19 mouse cellular contexts compared by ENCODE assay signal in the genomic region with DNA sequence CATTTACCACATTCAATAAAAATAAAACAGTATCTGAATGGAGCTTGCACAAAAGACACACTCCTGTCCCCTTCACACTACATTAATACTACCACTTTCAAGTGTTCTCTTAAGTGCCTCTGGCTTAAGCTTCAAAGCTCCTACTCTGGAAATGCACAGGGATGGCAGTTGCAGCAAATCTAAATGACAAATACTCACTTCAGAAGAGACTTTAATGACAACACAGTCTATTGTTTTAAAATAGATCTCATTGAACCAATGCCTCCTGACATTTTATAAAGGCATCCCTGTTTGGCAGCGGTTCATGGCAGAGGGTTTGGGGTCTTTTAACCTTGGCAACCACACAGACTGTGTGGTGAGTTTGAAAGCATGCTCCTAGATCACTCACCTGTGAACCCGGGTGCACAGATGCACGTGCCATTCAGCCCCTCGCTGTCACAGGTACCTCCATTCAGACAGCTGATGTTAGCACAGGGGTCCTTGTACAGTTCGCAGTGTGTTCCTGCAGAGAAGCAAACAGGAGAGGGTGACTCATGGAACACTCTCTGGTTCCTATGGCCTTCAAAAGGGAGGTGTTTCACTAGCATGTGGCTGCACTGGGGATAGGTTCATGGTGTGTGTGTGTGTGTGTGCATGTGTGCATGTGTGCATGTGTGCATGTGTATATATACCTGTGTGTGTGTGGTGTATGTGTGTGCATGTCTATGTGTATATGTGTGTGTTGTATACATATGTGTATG. TPM values are rescaled to one million over a fixed set of nuclear protein-coding genes. Genes with fewer than 3 reads are reported as not detected.
DNase-seq lines count a peak whose midpoint lies in the region; ATAC-seq and TF ChIP-seq lines count a peak whose summit lies in the region.
"Had no signal": no experiment of that assay in that cellular context is flagged by ENCODE, and none has a peak within 500 bp of the region (broad histone marks: within the 10 kb centered on the region; RNA-seq: fewer than 3 reads in every experiment).

No protein-coding gene starts in this region.

- no peaks in the 10 kb centered on the region for H3K4me1 ChIP-seq in midbrain, postnatal 0 days (ENCODE audit: insufficient read depth, low read length)
- H3K4me1 ChIP-seq in midbrain, embryonic 14.5 days (ENCODE audit: control insufficient read depth, insufficient read depth, low read length), result peaks cover 2% of the 10 kb centered on the region; the same call in 1 of the 2 replicates
- H3K4me1 ChIP-seq: forebrain, embryonic 13.5 days had no signal

- no peak for TF ChIP-seq CTCF in midbrain, postnatal 0 days (IDR thresholded peaks at IDR 0.05)

- H3K27me3 ChIP-seq in midbrain, postnatal 0 days (ENCODE audit: insufficient read depth, low read length), result no peaks in the 10 kb centered on the region
- no peaks in the 10 kb centered on the region for H3K27me3 ChIP-seq in midbrain, embryonic 14.5 days (ENCODE audit: control insufficient read depth, insufficient read depth, low read length)
- H3K27me3 ChIP-seq: embryonic facial prominence, embryonic 13.5 days; forebrain, embryonic 13.5 days; heart, embryonic 15.5 days; hindbrain, embryonic 13.5 days had no signal

- H3K4me3 ChIP-seq in midbrain, postnatal 0 days (ENCODE audit: low read depth, low read length), result no peak overlapping the region
- no peak overlapping the region for H3K4me3 ChIP-seq in midbrain, embryonic 14.5 days (replicated peaks; ENCODE audit: low read depth, low read length)
- H3K4me3 ChIP-seq: embryonic facial prominence, embryonic 13.5 days; forebrain, embryonic 13.5 days; gastrocnemius, adult 2 months; heart, adult 2 months; heart, embryonic 15.5 days; hindbrain, embryonic 13.5 days had no signal

- H3K9ac ChIP-seq in midbrain, postnatal 0 days (replicated peaks; ENCODE audit: low read length, poor library complexity, severe bottlenecking), result no peak overlapping the region
- no peak overlapping the region for H3K9ac ChIP-seq in midbrain, embryonic 14.5 days (replicated peaks; ENCODE audit: low read length)
- H3K9ac ChIP-seq: embryonic facial prominence, embryonic 13.5 days; forebrain, embryonic 13.5 days; heart, embryonic 15.5 days; hindbrain, embryonic 13.5 days had no signal

- no peaks in the 10 kb centered on the region for H3K9me3 ChIP-seq in midbrain, postnatal 0 days (ENCODE audit: low read length)
- no peaks in the 10 kb centered on the region for H3K9me3 ChIP-seq in midbrain, embryonic 14.5 days (ENCODE audit: control insufficient read depth, low read length)
- H3K9me3 ChIP-seq: embryonic facial prominence, embryonic 13.5 days; forebrain, embryonic 13.5 days; heart, embryonic 15.5 days; hindbrain, embryonic 13.5 days had no signal

- no peak overlapping the region for H3K4me2 ChIP-seq in midbrain, postnatal 0 days (ENCODE audit: low read depth, low read length, poor library complexity, severe bottlenecking)
- H3K4me2 ChIP-seq in midbrain, embryonic 14.5 days (ENCODE audit: low read length), result no peak overlapping the region
- H3K4me2 ChIP-seq: embryonic facial prominence, embryonic 13.5 days; forebrain, embryonic 13.5 days; heart, embryonic 11.5 days; heart, embryonic 15.5 days; hindbrain, embryonic 13.5 days had no signal

- 76% methylated on average over 5 of the region's 5 CpGs for WGBS in midbrain, postnatal 0 days
- WGBS in midbrain, embryonic 14.5 days, result 82% methylated on average over 5 of the region's 5 CpGs

- ATAC-seq in midbrain, postnatal 0 days (ENCODE audit: low FRiP score), result peak; percentile 38; the same call in 1 of the 2 replicates
- no peak for ATAC-seq in midbrain, embryonic 14.5 days (ENCODE audit: low FRiP score, low TSS enrichment)
- ATAC-seq: forebrain, embryonic 13.5 days; hindbrain, postnatal 0 days had no signal

- H3K36me3 ChIP-seq in midbrain, postnatal 0 days (ENCODE audit: insufficient read depth, low read length), result no peaks in the 10 kb centered on the region
- no peaks in the 10 kb centered on the region for H3K36me3 ChIP-seq in midbrain, embryonic 14.5 days (ENCODE audit: control insufficient read depth, insufficient read depth, low read length)
- H3K36me3 ChIP-seq: embryonic facial prominence, embryonic 13.5 days; heart, embryonic 15.5 days had no signal

- no peak overlapping the region for H3K27ac ChIP-seq in midbrain, postnatal 0 days (ENCODE audit: low read depth, low read length)
- H3K27ac ChIP-seq in midbrain, embryonic 14.5 days (replicated peaks; ENCODE audit: low read depth, low read length), result no peak overlapping the region
- H3K27ac ChIP-seq: embryonic facial prominence, embryonic 13.5 days; forebrain, embryonic 13.5 days; heart, adult 2 months; heart, embryonic 15.5 days; hindbrain, embryonic 13.5 days; hindbrain, postnatal 0 days had no signal

- DNase-seq in heart, adult 11 months, result peak; percentile 76
- DNase-seq in heart, adult 18-20 months, result no peak
- no peak for DNase-seq in midbrain, postnatal 0 days (ENCODE audit: low spot score)
- DNase-seq in midbrain, embryonic 14.5 days, result no peak
- DNase-seq in ZHBTc4 (ENCODE audit: low read depth, low spot score), result peak; percentile 76
- DNase-seq in spleen, postnatal 4 days (ENCODE audit: low spot score in 2 of 2), result no peak
- DNase-seq in retina, embryonic 14.5 days (ENCODE audit: low spot score), result no peak
- DNase-seq: adrenal gland, postnatal 10 days; cerebellum, adult 11-12 months; cerebellum, adult 9-10 months had no signal

RNA-seq across cellular contexts. Expression of a gene that starts 41.7 kb away (rescaled TPM):
- total RNA-seq in heart, adult 18-20 months (2021), result 1 to 10 TPM; 7.4 to 8.8 TPM
- 55.0 and 60.2 TPM in 2 replicates for total RNA-seq in midbrain, postnatal 0 days (2014; rRNA removed)
- 63.1 and 64.0 TPM in 2 replicates for polyA plus RNA-seq in midbrain, postnatal 0 days (2015; fragmentation: Nextera tagmentation; extraction: Ambion mirVana)
- 87.3 and 93.9 TPM in 2 replicates for polyA plus RNA-seq in midbrain, embryonic 14.5 days (2014; fragmentation: Nextera tagmentation; extraction: Ambion mirVana)
- total RNA-seq: MEL had no signal

Comparison
In these comparisons a context has a peak if more than half of its experiments do, and no peak if none do; other contexts are left out.
1. DNase-seq: peak in heart, adult 11 months (single experiment) and ZHBTc4 (single experiment); none in heart, adult 18-20 months (0 of 2), midbrain, postnatal 0 days (single experiment), midbrain, embryonic 14.5 days (single experiment), spleen, postnatal 4 days (0 of 2) and retina, embryonic 14.5 days (single experiment).